Mouse (Mus musculus): ENCODE results near the gene Ugt1a10. TPM values are rescaled to one million over a fixed set of nuclear protein-coding genes. Genes with fewer than 3 reads are reported as not detected.
"Not testable (repeated sequence)": the region's sequence is repeated elsewhere in the genome, so short reads cannot be mapped to it uniquely, and the experiment has no call there.

Ugt1a10 gene
- not detected in 2 replicates for total RNA-seq (2021)
- long read RNA-seq, partial matches to known transcripts = 0 of 10 reads
- long read RNA-seq, other reads (novel, unspliced or antisense) = 6 of 10 reads

GRCm38 (mm10) chr1:88055088-88055487 is at the start of gene Ugt1a10:
Ugt1a10 (plus strand) TSS chr1:88055388.
- no peak for DNase-seq

- no peak for DNase-seq
These were observed 47.4 kb upstream of the Ugt1a10 start for GRCm38 (mm10) chr1:88007692-88008210.

- peak; percentile 77 for DNase-seq
These were observed 46.9 kb upstream of the Ugt1a10 start, which contains the start of gene Usp40 for GRCm38 (mm10) chr1:88008211-88008697. Usp40 (minus strand) TSS chr1:88008551.

GRCm38 (mm10) chr1:88008735-88009134 is 46.5 kb upstream of the Ugt1a10 start:
- DNase-seq = no peak

- DNase-seq = no peak
These were observed 45.7 kb upstream of the Ugt1a10 start for GRCm38 (mm10) chr1:88009521-88009920.

GRCm38 (mm10) chr1:88013726-88014125 is 41.5 kb upstream of the Ugt1a10 start:
- no peak for DNase-seq

- no peak for DNase-seq
These were observed 41.0 kb upstream of the Ugt1a10 start for GRCm38 (mm10) chr1:88014194-88014593.

- no peak for DNase-seq
These were observed 40.5 kb upstream of the Ugt1a10 start for GRCm38 (mm10) chr1:88014671-88015070.

- no peak for DNase-seq
These were observed 39.8 kb upstream of the Ugt1a10 start for GRCm38 (mm10) chr1:88015371-88015770.

GRCm38 (mm10) chr1:88025244-88025643 is 29.9 kb upstream of the Ugt1a10 start:
- DNase-seq = not testable (repeated sequence)

- not testable (repeated sequence) for DNase-seq
These were observed 12.1 kb upstream of the Ugt1a10 start for GRCm38 (mm10) chr1:88043044-88043443.

GRCm38 (mm10) chr1:88044832-88045437 is 10.3 kb upstream of the Ugt1a10 start:
- peak; percentile 1 for DNase-seq

GRCm38 (mm10) chr1:88047408-88047807 is 7.8 kb upstream of the Ugt1a10 start:
- not testable (repeated sequence) for DNase-seq

GRCm38 (mm10) chr1:88066472-88067102 is 11.4 kb downstream of the Ugt1a10 start:
- DNase-seq = not testable (repeated sequence)

- no peak for DNase-seq
These were observed 15.3 kb downstream of the Ugt1a10 start, which contains the start of gene Ugt1a9 for GRCm38 (mm10) chr1:88070495-88070894. Ugt1a9 (plus strand) TSS chr1:88070800.

GRCm38 (mm10) chr1:88070902-88071301 is 15.7 kb downstream of the Ugt1a10 start:
- DNase-seq = no peak

GRCm38 (mm10) chr1:88074471-88074870 is 19.3 kb downstream of the Ugt1a10 start:
- DNase-seq = no peak

- no peak for DNase-seq
These were observed 21.9 kb downstream of the Ugt1a10 start for GRCm38 (mm10) chr1:88077128-88077527.

GRCm38 (mm10) chr1:88081670-88082069 is 26.5 kb downstream of the Ugt1a10 start:
- DNase-seq = no peak

GRCm38 (mm10) chr1:88086125-88086524 is 30.9 kb downstream of the Ugt1a10 start:
- no peak for DNase-seq

- DNase-seq = no peak
These were observed 32.3 kb downstream of the Ugt1a10 start, which contains the start of gene Ugt1a8 for GRCm38 (mm10) chr1:88087513-88087912. Ugt1a8 (plus strand) TSS chr1:88087813.

GRCm38 (mm10) chr1:88092341-88092740 is 37.2 kb downstream of the Ugt1a10 start:
- DNase-seq = no peak

GRCm38 (mm10) chr1:88094270-88094676 is 39.1 kb downstream of the Ugt1a10 start:
- DNase-seq = not testable (repeated sequence)

Data from adrenal gland, postnatal 25 days (tissue).